In the genomic region with DNA sequence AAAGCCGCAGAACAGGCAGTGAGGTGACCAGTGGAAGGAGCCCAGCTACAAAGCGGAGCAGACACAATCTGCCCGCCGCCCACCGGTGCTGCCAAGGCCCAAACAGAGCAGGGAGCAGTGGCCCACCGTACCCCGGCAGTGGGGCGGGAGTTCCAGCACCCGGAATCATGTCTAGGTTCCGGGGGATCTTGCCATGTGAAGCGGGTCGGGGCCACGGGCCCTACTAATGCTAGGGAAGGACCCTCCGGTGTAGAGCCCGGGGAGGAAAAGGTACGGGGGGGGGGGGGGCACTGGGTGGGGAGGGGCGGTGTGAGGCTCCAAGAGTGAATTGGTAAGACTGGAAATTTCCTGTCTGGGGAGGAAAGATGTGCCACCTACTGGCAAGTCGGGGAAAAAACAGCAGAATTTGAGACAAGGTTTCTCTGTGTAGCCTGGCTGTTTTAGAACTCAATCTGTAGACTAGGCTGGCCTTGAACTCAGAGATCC, we compare ENCODE assay signal across 8 mouse cellular contexts. TPM values are rescaled to one million over a fixed set of nuclear protein-coding genes. Genes with fewer than 3 reads are reported as not detected.
DNase-seq lines count a peak whose midpoint lies in the region; TF ChIP-seq lines count a peak whose summit lies in the region.
"Had no signal": no experiment of that assay in that cellular context is flagged by ENCODE, and none has a peak within 500 bp of the region (broad histone marks: within the 10 kb centered on the region; RNA-seq: fewer than 3 reads in every experiment).

No protein-coding gene starts in this region.

- H3ac ChIP-seq in C2C12 (ENCODE audit: control insufficient read depth, insufficient read length, low read depth), result peak overlapping the region; percentile 23

- H3K9me3 ChIP-seq in ES-E14 (ENCODE audit: control insufficient read depth, insufficient read depth, low read depth, low read length), result no peaks in the 10 kb centered on the region
- H3K9me3 ChIP-seq in midbrain, embryonic 10.5 days (replicated peaks), result no peaks in the 10 kb centered on the region

- TF ChIP-seq CTCF in C2C12 (IDR thresholded peaks at IDR 0.05; ENCODE audit: control insufficient read depth, insufficient read depth, insufficient read length), result no peak

- intact Hi-C loops in heart, postnatal 10 days (cut with DNase I), result loop anchor here (2.0 to 10.0 kb wide), 3 partner anchors 87 to 319 kb away; no protein-coding TSS in a partner anchor

- H3K4me3 ChIP-seq in C2C12 (ENCODE audit: insufficient read depth, poor library complexity, severe bottlenecking), result no peak overlapping the region
- peak overlapping the region; percentile 59 to 69 for H3K4me3 ChIP-seq in ES-E14 (ENCODE audit: insufficient read depth in 1 of 2, low read depth in 1 of 2, low read length in 2 of 2, poor library complexity in 1 of 2, severe bottlenecking in 1 of 2)
- H3K4me3 ChIP-seq in midbrain, embryonic 10.5 days, result peak overlapping the region; percentile 53

- 0 out of 4 replicates have a peak, but pooled peaks cover 0 to 2% of the 10 kb centered on the region in 2 experiments for H3K4me1 ChIP-seq in ES-E14 (ENCODE audit: control insufficient read depth in 2 of 2, insufficient read depth in 2 of 2, low read length in 2 of 2, poor library complexity in 1 of 2)
- peaks cover 5% of the 10 kb centered on the region for H3K4me1 ChIP-seq in midbrain, embryonic 10.5 days

- no peak overlapping the region for H3K27ac ChIP-seq in ES-E14 (ENCODE audit: insufficient read depth, low read depth, low read length, poor library complexity, severe bottlenecking)
- H3K27ac ChIP-seq in midbrain, embryonic 10.5 days (replicated peaks), result peak overlapping the region; percentile 65; the same call in 1 of the 2 replicates

- no peaks in the 10 kb centered on the region for H3K27me3 ChIP-seq in C2C12 (ENCODE audit: control insufficient read depth, insufficient read depth, insufficient read length)
- H3K27me3 ChIP-seq in midbrain, embryonic 10.5 days (ENCODE audit: low read depth, poor library complexity, severe bottlenecking), result no peaks in the 10 kb centered on the region

- no peaks in the 10 kb centered on the region for H3K79me2 ChIP-seq in C2C12 (ENCODE audit: control insufficient read depth, insufficient read depth)

- peak; percentile 41 for DNase-seq in ES-E14 (ENCODE audit: low read depth, low spot score)
- peak; percentile 61 for DNase-seq in embryo, embryonic 11 days
- peak; percentile 13 to 42 for DNase-seq in heart, postnatal 10 days
- peak; percentile 34 to 38 for DNase-seq in layer of hippocampus, postnatal 14 days (ENCODE audit: low spot score in 2 of 2)
- peak; percentile 38 for DNase-seq in midbrain, embryonic 10.5 days (ENCODE audit: low spot score)
- peak; percentile 24 for DNase-seq in thymus, postnatal 0 days (ENCODE audit: low spot score)

- peaks cover 13% of the 10 kb centered on the region for H3K36me3 ChIP-seq in C2C12 (ENCODE audit: control insufficient read depth, insufficient read depth)
- H3K36me3 ChIP-seq in ES-E14 (ENCODE audit: control insufficient read depth, insufficient read depth, low read length, poor library complexity, severe bottlenecking), result no peaks in the 10 kb centered on the region; the same call in 1 of the 2 replicates
- peaks cover 25% of the 10 kb centered on the region for H3K36me3 ChIP-seq in midbrain, embryonic 10.5 days

- WGBS in midbrain, embryonic 10.5 days, result 27% methylated on average over 18 of the region's 18 CpGs

- in situ Hi-C loops in ES-E14 (cut with MboI; ENCODE audit: low sequenced_read_pairs in 2 of 2, unreplicated experiment in 2 of 2), result no loop called here

- no peaks in the 10 kb centered on the region for H3K79me3 ChIP-seq in C2C12 (ENCODE audit: low read depth)

- H3K9ac ChIP-seq in ES-E14 (ENCODE audit: insufficient read depth, low read depth, low read length, poor library complexity, severe bottlenecking), result peak overlapping the region; percentile 76

TF ChIP-seq in C2C12, 6 proteins besides CTCF, POLR2A, EP300 and RAD21:
- no peak for TF ChIP-seq MYOG (IDR thresholded peaks at IDR 0.05; ENCODE audit: control insufficient read depth, extremely low read depth, insufficient read length)
- no peak for TF ChIP-seq CEBPB (IDR thresholded peaks at IDR 0.05; ENCODE audit: low read depth)
- no peak for TF ChIP-seq USF1 (IDR thresholded peaks at IDR 0.05; ENCODE audit: low read depth)
- TF ChIP-seq MYOD1 (IDR thresholded peaks at IDR 0.05; ENCODE audit: control insufficient read depth, insufficient read length, low read depth), result no peak

TF ChIP-seq in ES-E14, 5 proteins besides CTCF, POLR2A, EP300 and RAD21:
- no peak for TF ChIP-seq MAFK (IDR thresholded peaks at IDR 0.05; ENCODE audit: insufficient read depth, low read depth, low read length)
- no peak for TF ChIP-seq CHD2 (IDR thresholded peaks at IDR 0.05; ENCODE audit: low read depth, low read length)
- no peak for TF ChIP-seq ZC3H11A (IDR thresholded peaks at IDR 0.05; ENCODE audit: borderline replicate concordance, low read depth, low read length)
- no peak for TF ChIP-seq ZNF384 (IDR thresholded peaks at IDR 0.05; ENCODE audit: low read depth, low read length)
- TF ChIP-seq HCFC1 (IDR thresholded peaks at IDR 0.05; ENCODE audit: borderline replicate concordance, insufficient read depth, low read length), result no peak
TF ChIP-seq in ES-E14: peak in this region for 0.

RNA-seq across cellular contexts. Expression of a gene that starts 33.8 kb away (rescaled TPM):
- polyA plus RNA-seq in C2C12 (2012; fragmentation: generic; extraction: Trizol), result 50.2 TPM
- 15.1 and 21.5 TPM in 2 replicates for total RNA-seq in ES-E14 (2012; rRNA removed)
- total RNA-seq in heart, postnatal 10 days (2021), result 10 to 100 TPM; 16.5 to 21.9 TPM
- total RNA-seq in layer of hippocampus, postnatal 14 days (2021), result 10 to 100 TPM; 69.2 to 82.5 TPM
- polyA plus RNA-seq in midbrain, embryonic 10.5 days (2016; fragmentation: Nextera tagmentation; extraction: Ambion mirVana), result 72.6 and 94.9 TPM in 2 replicates
- polyA plus RNA-seq in thymus, postnatal 0 days (2015; fragmentation: Nextera tagmentation; extraction: Ambion mirVana), result 13.7 and 15.4 TPM in 2 replicates

RNA-seq across cellular contexts. Expression of a gene that starts 49.8 kb away (rescaled TPM):
- 0.13 TPM for polyA plus RNA-seq in C2C12 (2012; fragmentation: generic; extraction: Trizol)
- total RNA-seq in ES-E14 (2012; rRNA removed), result not detected in 2 replicates
- 1 to 10 TPM; 3.2 to 7.7 TPM for total RNA-seq in heart, postnatal 10 days (2021)
- 10 to 100 TPM; 97.2 to 99.4 TPM for total RNA-seq in layer of hippocampus, postnatal 14 days (2021)
- polyA plus RNA-seq in midbrain, embryonic 10.5 days (2016; fragmentation: Nextera tagmentation; extraction: Ambion mirVana), result not detected in 2 replicates
- polyA plus RNA-seq in thymus, postnatal 0 days (2015; fragmentation: Nextera tagmentation; extraction: Ambion mirVana), result 0.14 and 0.27 TPM in 2 replicates

RNA-seq across cellular contexts. Expression of a gene that starts 56.6 kb away (rescaled TPM):
- not detected for polyA plus RNA-seq in C2C12 (2012; fragmentation: generic; extraction: Trizol)
- total RNA-seq in ES-E14 (2012; rRNA removed), result 0.18 TPM in 1 of 2 replicates, not detected in the other
- total RNA-seq in heart, postnatal 10 days (2021), result not detected
- total RNA-seq in layer of hippocampus, postnatal 14 days (2021), result not detected
- not detected in 2 replicates for polyA plus RNA-seq in midbrain, embryonic 10.5 days (2016; fragmentation: Nextera tagmentation; extraction: Ambion mirVana)
- polyA plus RNA-seq in thymus, postnatal 0 days (2015; fragmentation: Nextera tagmentation; extraction: Ambion mirVana), result not detected in 2 replicates
- total RNA-seq: heart, postnatal 14 days had no signal

Comparison
In these comparisons a context has a peak if more than half of its experiments do, and no peak if none do; other contexts are left out.
1. RNA of a gene that starts 49.8 kb away (total RNA-seq): 97.2 to 99.4 TPM in layer of hippocampus, postnatal 14 days; 3.2 to 7.7 TPM in heart, postnatal 10 days and not detected in ES-E14; every median in the first group is over 10 times any median in the second.
2. Peak in every context shown above with its lines, with median percentiles within 50 percentile points of each other: DNase-seq.